Mouse (Mus musculus) mesoderm, embryonic 11.5 days (tissue): ENCODE measurements around the gene Tmem176b.
A peak's percentile ranks its signal among the peaks of the same experiment; 100 is the strongest.
"Not testable (repeated sequence)": the region's sequence is repeated elsewhere in the genome, so short reads cannot be mapped to it uniquely, and the experiment has no call there.

Experiments used
- DNase-seq: peaks from one replicate; pipeline ENCODE4 v3.0.0-alpha.2; 2012; ENCODE audit warnings: low read depth, low spot score

The Tmem176b gene

GRCm38 (mm10) chr6:48842111-48842842 is 981 bp upstream of the Tmem176b start:
- DNase-seq, result no peak

DNA sequence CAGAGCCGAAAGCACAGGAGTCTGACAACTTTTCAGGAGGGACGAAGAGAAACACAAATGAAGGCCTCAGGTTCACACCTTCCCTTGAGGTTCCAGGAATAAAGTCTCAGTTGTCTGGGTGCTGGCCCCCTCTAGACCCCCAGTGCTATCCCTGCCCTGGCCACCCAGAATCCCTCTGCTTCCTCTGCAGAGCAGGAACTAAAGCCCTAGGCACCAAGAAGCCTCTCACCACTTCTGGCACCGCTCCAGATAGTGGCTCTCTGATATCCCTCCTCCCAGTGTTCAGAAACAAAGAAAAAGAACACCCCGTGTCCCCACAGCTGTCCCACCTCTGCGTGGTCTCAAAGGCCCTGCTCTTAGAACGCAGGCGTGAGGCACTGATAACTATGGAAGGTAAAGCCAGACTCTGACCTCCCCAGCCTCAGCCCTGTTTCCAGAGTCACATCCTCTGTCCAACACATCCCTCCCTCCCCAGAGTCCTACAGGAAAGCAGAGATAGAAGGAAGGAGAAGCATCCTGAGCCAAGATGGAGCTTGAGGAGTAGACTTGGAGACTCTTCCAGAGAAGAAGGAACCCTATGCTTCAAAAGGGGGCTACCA is 826 bp downstream of the Tmem176b start, which contains the start of gene Tmem176a:
Gene Tmem176a, plus strand, starts transcription at position 549 of the 599 bp plus-strand sequence.
- DNase-seq, result peak; percentile 17

DNA sequence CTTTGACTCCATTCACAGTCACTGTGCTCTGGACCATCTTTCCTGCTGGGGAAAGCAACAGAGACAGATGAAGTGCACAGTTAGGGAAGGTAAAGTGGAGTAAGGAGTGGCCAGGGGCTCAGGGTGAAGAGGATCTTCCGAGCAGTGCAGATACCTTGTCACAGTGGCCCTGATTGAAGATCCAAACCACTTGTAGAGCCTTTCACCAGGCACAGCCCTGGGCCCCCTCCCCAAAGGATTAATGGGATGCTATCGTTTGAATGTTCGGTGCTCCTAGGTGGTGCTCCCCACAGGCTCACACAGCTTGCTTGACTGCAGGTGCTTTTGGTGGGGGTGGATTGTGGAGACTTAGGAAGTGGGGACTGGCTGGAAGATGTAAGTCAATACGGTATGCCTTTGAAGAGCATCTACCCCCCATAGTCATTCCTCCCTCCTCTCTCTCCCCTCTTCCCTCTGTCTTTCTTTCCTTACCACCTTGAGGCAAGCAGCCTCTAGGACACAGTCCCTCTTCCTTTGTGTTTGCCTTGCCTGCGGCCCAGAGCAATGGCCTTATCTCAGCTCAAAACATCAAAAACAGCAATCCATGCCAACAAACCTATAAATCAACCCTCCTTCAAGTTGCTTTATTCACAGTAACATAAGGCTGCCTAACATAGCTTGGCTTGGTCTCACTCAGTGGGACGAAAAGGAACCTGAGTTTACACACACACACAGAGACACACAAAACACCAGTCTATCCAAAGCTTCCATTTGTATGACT is 2.8 kb downstream of the Tmem176b start:
- no peak for DNase-seq

DNA sequence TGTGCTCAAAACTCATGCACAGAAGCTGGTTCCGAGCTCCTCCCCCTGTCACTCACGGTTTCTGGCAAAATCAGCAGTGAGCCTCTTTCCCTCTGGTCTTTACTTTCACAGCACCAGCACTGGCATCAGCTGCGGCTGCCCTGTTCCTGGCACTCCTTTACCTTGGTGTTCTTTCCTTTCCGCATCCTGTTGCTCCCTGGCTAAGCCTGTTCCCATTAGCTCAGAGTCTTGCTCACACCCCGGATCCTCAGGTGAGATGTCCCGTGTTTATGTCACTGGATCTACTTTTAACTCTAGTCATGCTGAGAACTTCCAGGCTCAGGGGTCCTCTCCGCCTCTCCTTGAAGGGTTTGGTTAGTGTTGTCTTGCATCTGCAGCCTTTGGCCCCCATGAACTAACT is 3.8 kb downstream of the Tmem176b start:
- no peak for DNase-seq

DNA sequence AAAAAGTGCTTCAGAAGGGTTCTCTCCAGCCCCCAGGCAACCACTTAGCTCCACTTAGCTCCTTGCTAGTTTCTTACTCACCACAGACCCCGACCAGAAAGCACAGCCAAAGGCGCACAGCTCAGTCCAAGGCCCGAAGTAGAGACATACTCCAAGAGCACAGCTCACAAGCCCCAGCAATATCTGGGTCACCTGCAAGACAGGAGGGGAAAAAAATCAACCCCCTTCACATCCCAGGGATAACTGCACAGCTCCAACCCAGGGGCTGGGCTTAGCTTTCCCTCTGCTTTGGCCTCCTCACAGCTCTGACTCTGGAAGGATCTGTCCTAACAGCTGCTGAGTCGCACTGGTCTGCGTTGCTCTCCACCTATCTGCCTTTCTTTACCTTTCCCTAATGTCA is 5.2 kb downstream of the Tmem176b start:
- no peak for DNase-seq

- no peak for DNase-seq
These were observed 6.1 kb downstream of the Tmem176b start for GRCm38 (mm10) chr6:48835241-48835640.

DNA sequence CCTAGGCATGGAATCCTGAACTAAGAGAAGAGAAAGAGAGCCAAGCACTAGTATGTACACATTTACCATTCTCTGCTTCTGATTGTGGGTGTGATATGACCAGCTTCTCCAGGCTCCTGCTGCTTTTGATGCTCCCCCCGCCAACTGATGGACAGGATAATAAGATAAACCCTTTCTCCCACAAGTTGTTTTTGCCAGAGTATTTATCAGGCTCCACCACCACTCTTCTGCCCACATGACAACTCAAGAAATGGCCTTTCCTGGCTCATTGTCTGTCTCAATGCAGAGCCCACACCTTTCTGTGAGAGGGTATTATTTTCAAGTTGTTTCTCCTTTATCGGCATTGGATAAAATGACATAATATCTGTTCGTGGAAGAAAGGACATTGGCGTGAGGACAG is 7.8 kb downstream of the Tmem176b start:
- DNase-seq, result no peak

DNA sequence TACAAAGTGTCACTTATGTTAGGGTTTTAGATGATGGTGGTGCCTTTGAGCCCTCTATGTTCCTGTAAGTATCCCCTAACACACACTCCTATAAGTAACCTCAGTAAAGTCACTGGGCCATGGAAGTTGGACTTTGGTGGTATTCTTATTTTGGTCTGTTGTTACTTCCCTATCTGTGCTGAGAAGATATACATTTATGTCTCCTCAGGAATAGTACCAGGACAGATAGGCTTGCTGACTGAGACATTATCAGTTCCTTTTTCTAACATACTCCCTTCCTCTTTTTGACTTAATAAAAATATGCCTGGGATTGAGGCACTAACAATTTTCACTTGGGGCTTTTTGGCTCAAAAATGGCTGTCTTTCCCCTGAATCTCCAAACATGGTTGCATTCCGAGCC is 8.9 kb downstream of the Tmem176b start:
- DNase-seq, result no peak

GRCm38 (mm10) chr6:48831141-48831540 is 10.2 kb downstream of the Tmem176b start:
- no peak for DNase-seq

DNA sequence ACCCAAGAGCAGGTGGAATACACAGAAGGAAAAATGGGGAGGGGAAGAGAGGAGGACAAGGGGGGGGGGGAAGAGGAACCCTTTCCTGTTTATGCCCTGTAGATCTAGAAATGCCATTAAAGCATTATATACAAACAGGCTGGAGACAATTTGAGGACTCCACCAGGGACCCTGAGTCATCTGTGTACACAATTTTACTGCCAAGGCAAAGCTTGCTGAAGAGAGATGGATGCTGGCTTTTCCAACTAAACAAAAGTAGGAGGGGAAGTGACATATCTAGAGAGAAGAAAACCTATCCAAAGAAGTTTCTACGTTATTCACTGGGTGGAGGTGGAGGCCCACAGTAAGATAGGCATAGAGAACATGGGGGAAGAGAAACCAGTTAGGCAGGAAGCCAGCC is 11.1 kb downstream of the Tmem176b start:
- DNase-seq, result no peak

DNA sequence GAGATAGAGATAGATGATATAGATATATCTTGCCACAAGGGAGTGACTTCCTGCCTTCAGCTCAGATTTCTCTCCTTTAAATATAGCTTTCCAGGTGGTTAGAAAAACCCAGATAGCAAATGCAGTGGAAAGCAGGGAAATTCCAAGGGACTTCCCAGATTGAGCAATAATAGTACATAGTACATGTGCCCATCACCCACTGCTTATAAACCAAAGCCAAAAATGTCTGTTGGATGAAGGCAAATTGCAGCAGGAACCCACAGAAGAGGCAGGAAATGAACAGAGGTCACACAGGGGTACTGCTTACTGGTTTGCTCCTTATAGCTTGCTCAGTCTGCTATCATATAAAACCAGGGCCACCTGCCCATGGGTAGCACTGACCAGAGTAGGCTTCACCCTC is 11.6 kb downstream of the Tmem176b start:
- DNase-seq, result no peak

GRCm38 (mm10) chr6:48828976-48829375 is 12.3 kb downstream of the Tmem176b start:
- DNase-seq, result no peak

- DNase-seq, result no peak
These were observed 16.3 kb downstream of the Tmem176b start for GRCm38 (mm10) chr6:48825016-48825415.

GRCm38 (mm10) chr6:48821991-48822785 is 19.1 kb downstream of the Tmem176b start:
- DNase-seq, result not testable (repeated sequence)

DNA sequence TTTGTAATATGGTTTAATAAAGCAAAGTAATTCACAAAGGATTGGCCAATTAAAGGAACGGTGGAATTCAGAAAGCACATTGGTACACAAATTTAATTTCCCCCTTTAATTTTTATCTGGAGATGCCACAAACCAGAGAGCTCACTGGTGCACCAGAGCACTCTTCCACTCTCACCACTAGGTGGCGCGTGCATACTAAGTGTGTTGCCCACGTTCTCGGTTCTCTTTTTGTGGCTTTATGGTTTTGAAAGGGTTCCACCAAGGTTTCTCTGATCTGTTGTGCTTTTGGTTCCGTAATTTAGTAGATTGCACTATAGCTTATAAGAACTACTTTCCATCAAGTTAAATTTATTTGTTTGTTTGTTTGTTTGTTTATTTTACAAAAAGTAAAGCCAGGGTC is 23.5 kb downstream of the Tmem176b start:
- DNase-seq, result peak; percentile 82

DNA sequence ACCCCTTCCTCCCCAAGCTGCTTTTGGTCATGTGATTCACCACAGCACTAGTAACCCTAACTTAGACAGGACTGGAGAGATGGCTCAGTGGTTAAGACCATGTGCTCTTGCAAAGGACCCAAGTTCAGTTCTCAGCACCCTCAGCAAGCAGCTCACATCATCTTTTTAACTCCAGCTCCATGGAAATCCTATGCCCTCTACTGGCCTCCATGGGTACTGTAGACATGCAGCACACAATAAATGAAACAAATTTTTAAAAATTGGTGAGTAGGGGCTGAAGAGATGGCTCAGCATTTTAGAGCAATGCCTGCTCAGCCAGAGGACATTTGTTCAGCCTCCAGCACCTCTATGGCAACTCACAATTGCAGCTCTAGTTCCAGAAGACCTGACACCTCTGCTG is 26.3 kb downstream of the Tmem176b start:
- DNase-seq, result no peak

DNA sequence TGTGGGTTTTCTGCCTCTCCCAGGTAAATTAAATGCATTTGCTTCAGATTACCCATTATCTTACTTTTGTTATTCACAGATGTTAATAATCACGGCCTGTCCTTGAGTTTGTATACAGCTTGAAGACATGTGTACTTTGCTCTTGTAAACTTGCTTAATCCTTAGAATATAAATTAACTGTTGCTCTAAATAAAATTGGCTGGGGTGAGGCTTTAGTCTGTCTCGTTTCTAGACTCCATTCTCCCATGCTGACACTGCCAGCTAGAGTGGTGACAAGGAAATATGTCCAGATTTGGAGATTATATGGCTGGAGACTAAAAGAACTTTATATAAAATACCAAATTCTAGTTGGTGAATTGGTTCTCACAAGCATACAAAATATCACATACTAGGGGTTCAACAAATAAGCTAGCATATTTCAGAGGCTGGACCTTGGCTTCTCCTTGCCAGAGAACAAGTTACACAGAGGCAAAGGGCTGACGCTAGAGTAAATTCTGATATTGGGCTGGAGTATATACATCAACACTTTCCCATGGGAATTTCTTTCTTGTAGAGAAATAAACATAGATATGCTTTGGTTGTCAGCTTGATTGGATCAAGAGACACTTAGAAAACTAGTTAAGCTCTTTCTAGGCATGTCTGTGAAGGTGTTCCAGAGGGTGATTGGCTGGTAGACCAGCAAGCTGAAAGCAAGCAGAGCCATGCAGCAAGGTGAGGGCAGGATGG is 31.6 kb downstream of the Tmem176b start:
- no peak for DNase-seq

DNA sequence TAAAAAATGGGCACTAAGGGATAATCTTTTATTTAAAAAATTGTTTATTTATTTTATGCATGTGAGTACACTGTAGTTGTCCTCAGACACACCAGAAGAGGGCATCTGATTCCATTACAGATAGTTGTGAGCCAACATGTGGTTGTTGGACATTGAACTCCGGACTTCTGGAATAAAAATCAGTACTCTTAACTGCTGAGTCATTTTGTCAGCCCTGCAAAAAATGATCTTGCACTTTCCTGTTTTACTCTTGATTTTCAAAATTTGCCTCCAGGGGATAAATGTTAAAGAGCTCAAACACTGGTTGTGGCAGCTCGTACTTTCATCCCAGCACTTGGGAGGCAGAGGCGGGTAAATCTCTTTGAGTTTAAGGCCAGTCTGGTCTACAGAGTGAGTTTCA is 34.5 kb downstream of the Tmem176b start:
- no peak for DNase-seq

GRCm38 (mm10) chr6:48804346-48804745 is 37.0 kb downstream of the Tmem176b start:
- no peak for DNase-seq

GRCm38 (mm10) chr6:48803406-48804051 is 37.8 kb downstream of the Tmem176b start:
- no peak for DNase-seq

DNA sequence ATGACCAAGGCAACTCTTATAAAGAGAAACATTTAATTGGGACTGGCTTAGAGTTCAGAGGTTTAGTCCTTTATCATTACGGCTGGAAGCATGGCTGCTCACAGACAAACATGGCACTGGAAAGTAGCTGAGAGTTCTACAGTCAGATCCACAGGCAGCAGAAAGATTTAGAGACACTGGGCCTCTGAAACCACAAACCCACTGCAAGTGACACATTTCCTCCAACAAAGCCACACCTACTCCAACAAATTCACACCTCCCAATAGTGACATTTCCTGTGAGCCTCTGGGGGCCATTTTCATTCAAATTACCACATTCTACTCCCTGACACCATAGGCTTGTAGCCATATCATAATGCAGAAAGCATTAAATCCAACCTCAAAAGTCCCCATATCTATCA is 39.4 kb downstream of the Tmem176b start:
- DNase-seq, result no peak
